Mouse (Mus musculus) stomach, postnatal 0 days (tissue): ENCODE results near the gene Rsrc1. TPM values are rescaled to one million over a fixed set of nuclear protein-coding genes. Genes with fewer than 3 reads are reported as not detected.

Experiments
- ATAC-seq: fragments of 200-750 bp; cut with Nextera tagmentation; 2 replicates; pipeline ENCODE4 v1.8.0; 2017; ENCODE audit not compliant: low FRiP score, low TSS enrichment
- DNase-seq: peaks from one replicate; pipeline ENCODE4 v3.0.0-alpha.2; 2016; ENCODE audit warnings: low spot score
- H3K27ac ChIP-seq: fragments of 300-500 bp; sonication (generic); replicated peaks from 2 replicates; pipeline ENCODE4 v1.5.1; 2014; ENCODE audit warnings: mild to moderate bottlenecking, control low read depth
- H3K27me3 ChIP-seq: fragments of 300-500 bp; sonication (generic); 2 replicates; pipeline ENCODE4 v1.6.1; 2014; ENCODE audit warnings: low read length; ENCODE audit not compliant: control insufficient read depth, insufficient read depth
- H3K36me3 ChIP-seq: fragments of 300-500 bp; sonication (generic); 2 replicates; pipeline ENCODE4 v1.6.1; 2014; ENCODE audit warnings: low read length, mixed read lengths; ENCODE audit not compliant: control insufficient read depth, insufficient read depth
- H3K4me1 ChIP-seq: fragments of 300-500 bp; sonication (generic); replicated peaks from 2 replicates; pipeline ENCODE4 v1.6.1; 2014; ENCODE audit warnings: antibody characterized with exemption; ENCODE audit not compliant: control insufficient read depth, insufficient read depth
- H3K4me2 ChIP-seq: fragments of 300-500 bp; sonication (generic); replicated peaks from 2 replicates; pipeline ENCODE4 v1.6.1; 2014; ENCODE audit warnings: low read depth, mild to moderate bottlenecking, control low read depth, moderate library complexity
- H3K4me3 ChIP-seq: fragments of 300-500 bp; sonication (generic); 2 replicates; pipeline ENCODE4 v1.5.1; 2014; ENCODE audit warnings: low read depth, low read length, control low read depth
- H3K9ac ChIP-seq: fragments of 300-500 bp; sonication (generic); 2 replicates; pipeline ENCODE4 v1.6.1; 2014; ENCODE audit warnings: mild to moderate bottlenecking, low read length, control low read depth, mixed read lengths
- H3K9me3 ChIP-seq: fragments of 300-500 bp; sonication (generic); 2 replicates; pipeline ENCODE4 v1.6.1; 2016; ENCODE audit warnings: low read length; ENCODE audit not compliant: control insufficient read depth
- CTCF ChIP-seq: IDR thresholded peaks from 2 replicates; pipeline ENCODE4 v1.5.1; 2016; ENCODE audit warnings: antibody characterized with exemption, low read depth, mild to moderate bottlenecking, moderate library complexity
- EP300 ChIP-seq: optimal IDR thresholded peaks from 2 replicates; pipeline ENCODE3; 2016; ENCODE audit warnings: antibody characterized with exemption
- WGBS: fragments of 180-500 bp; shearing (Covaris S2); extraction: QIAGEN DNeasy Blood & Tissue Kit; methylation state at CpG from one replicate; pipeline ENCODE4 v1.1.7; 2014; 5-methylcytosine and 5-hydroxymethylcytosine counted together
- polyA plus RNA-seq: library from polyadenylated mRNA; unstranded; fragments of >200 nt; fragmentation: Nextera tagmentation; extraction: Ambion mirVana; gene quantifications from 2 replicates; pipeline ENCODE4 v1.2.1, GENCODE M21; 2015

Gene Rsrc1
- polyA plus RNA-seq, 1 experiment from 2014 or later, result 15.1 TPM

GRCm38 (mm10) chr3:67358376-67358775 lies 377.2 kb downstream of the Rsrc1 start:
- no peaks in the 10 kb centered on the region for H3K27me3 ChIP-seq
- TF ChIP-seq CTCF, result no peak
- no peak for TF ChIP-seq EP300
- H3K9me3 ChIP-seq, result no peaks in the 10 kb centered on the region
- H3K27ac ChIP-seq, result no peak overlapping the region
- no peak for DNase-seq
- no peaks in the 10 kb centered on the region for H3K36me3 ChIP-seq
- no peak overlapping the region for H3K4me2 ChIP-seq
- WGBS, result 83% methylated on average over 7 of the region's 7 CpGs
- H3K4me1 ChIP-seq, result no peaks in the 10 kb centered on the region
- no peak overlapping the region for H3K4me3 ChIP-seq
- ATAC-seq, result no peak
- H3K9ac ChIP-seq, result no peak overlapping the region

- Histone ChIP-seq H3K4me1 (no peaks in the 10 kb centered on the region), H3K4me2 (no peak overlapping the region), H3K36me3 (no peaks in the 10 kb centered on the region), H3K9me3 (no peaks in the 10 kb centered on the region), H3K9ac (no peak overlapping the region), H3K4me3 (no peak overlapping the region), H3K27me3 (no peaks in the 10 kb centered on the region), H3K27ac (no peak overlapping the region)
- DNase-seq (no peak), ATAC-seq (no peak)
- 76% methylated on average over 4 of the region's 4 CpGs for WGBS
- TF ChIP-seq EP300 (no peak), CTCF (no peak)
These were observed 385.1 kb downstream of the Rsrc1 start for GRCm38 (mm10) chr3:67366087-67366892.

DNA sequence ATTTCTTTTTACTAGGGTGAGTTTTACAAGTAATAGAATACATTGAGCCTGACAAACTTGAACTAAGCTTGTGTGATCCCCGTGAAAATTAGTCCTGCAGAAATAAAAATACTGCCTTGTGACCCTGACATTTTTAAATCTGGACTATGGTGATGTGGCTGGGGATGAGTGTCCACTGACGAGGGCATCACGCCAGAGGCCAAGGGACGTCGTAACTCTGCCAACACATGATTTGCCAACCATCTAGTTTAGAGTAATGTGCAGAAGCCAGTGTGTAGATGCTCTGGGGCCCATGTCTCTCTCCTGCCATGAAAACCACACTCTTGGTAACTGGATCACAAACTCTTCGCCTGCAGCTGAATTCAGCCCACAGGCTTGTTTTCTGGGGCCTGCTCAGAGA lies 386.3 kb downstream of the Rsrc1 start:
- Histone ChIP-seq H3K4me2 (no peak overlapping the region), H3K4me1 (no peaks in the 10 kb centered on the region), H3K9ac (no peak overlapping the region), H3K27me3 (no peaks in the 10 kb centered on the region), H3K9me3 (no peaks in the 10 kb centered on the region), H3K4me3 (no peak overlapping the region), H3K36me3 (no peaks in the 10 kb centered on the region), H3K27ac (no peak overlapping the region)
- TF ChIP-seq EP300 (no peak), CTCF (no peak)
- WGBS, result 81% methylated on average over 6 of the region's 6 CpGs
- DNase-seq (no peak), ATAC-seq (no peak)

GRCm38 (mm10) chr3:67369407-67370079 lies 388.4 kb downstream of the Rsrc1 start:
- Histone ChIP-seq H3K9me3 (no peaks in the 10 kb centered on the region), H3K27me3 (no peaks in the 10 kb centered on the region), H3K4me3 (no peak overlapping the region), H3K4me2 (no peak overlapping the region), H3K9ac (no peak overlapping the region), H3K27ac (no peak overlapping the region), H3K36me3 (no peaks in the 10 kb centered on the region), H3K4me1 (no peaks in the 10 kb centered on the region)
- ATAC-seq (no peak), DNase-seq (no peak)
- WGBS, result 79% methylated on average over 5 of the region's 5 CpGs
- TF ChIP-seq EP300 (no peak), CTCF (no peak)

DNA sequence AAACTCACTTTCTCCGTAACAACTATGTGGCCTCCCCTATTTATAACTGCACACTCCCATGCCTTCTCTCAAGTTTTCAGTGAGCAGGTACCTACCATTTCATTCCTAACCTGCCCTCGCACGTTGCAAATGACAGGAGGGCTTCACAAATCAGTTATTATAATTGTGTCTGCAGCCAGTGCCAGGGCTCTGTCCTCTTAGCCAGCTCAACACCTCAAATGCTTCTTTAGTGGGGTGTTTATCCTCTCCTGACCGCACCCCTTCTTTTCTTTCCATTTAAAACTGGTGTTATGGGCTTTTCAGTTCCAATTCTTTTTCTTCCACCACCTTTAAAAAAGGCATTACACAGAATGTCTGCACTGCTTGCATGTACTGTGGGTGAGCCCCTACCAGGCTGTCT lies 391.0 kb downstream of the Rsrc1 start:
- H3K9me3 ChIP-seq, result no peaks in the 10 kb centered on the region
- H3K4me2 ChIP-seq, result no peak overlapping the region
- no peaks in the 10 kb centered on the region for H3K27me3 ChIP-seq
- H3K9ac ChIP-seq, result no peak overlapping the region
- no peak overlapping the region for H3K4me3 ChIP-seq
- DNase-seq (no peak), ATAC-seq (no peak)
- H3K27ac ChIP-seq, result no peak overlapping the region
- no peaks in the 10 kb centered on the region for H3K36me3 ChIP-seq
- no peak for TF ChIP-seq CTCF
- no peak for TF ChIP-seq EP300
- no peaks in the 10 kb centered on the region for H3K4me1 ChIP-seq
- whole genome bisulfite sequencing, result 65% methylated on average over 4 of the region's 4 CpGs

- DNase-seq (no peak), ATAC-seq (no peak)
- Histone ChIP-seq H3K27ac (no peak overlapping the region), H3K9ac (no peak overlapping the region), H3K4me3 (no peak overlapping the region), H3K27me3 (no peaks in the 10 kb centered on the region), H3K4me2 (no peak overlapping the region), H3K36me3 (no peaks in the 10 kb centered on the region), H3K4me1 (no peaks in the 10 kb centered on the region), H3K9me3 (no peaks in the 10 kb centered on the region)
- no peak for TF ChIP-seq CTCF
- no peak for TF ChIP-seq EP300
- 44% methylated on average over 5 of the region's 5 CpGs for WGBS
These were observed 391.6 kb downstream of the Rsrc1 start for GRCm38 (mm10) chr3:67372781-67373180.
